Mouse (Mus musculus) erythroblast, embryonic 14.5 days (primary cell): ENCODE measurements around the gene Vwf.

Experiments
- GATA1 ChIP-seq: IDR thresholded peaks from 2 replicates; pipeline ENCODE4 v1.6.1; 2012; ENCODE audit warnings: low read length, inconsistent platforms, mixed read lengths
- TAL1 ChIP-seq: IDR thresholded peaks from 3 replicates; pipeline ENCODE4 v1.6.1; 2012; ENCODE audit warnings: low read length, inconsistent platforms, mixed read lengths

GRCm38 (mm10) chr6:125578647-125579011 lies 32.1 kb downstream of the Vwf start:
- TF ChIP-seq GATA1 = no peak
- no peak for TF ChIP-seq TAL1
